Mouse (Mus musculus): ENCODE results near the gene Cry1.

The Cry1 gene

GRCm38 (mm10) chr10:85184964-85185608, at the start of gene Cry1:
Gene Cry1 (minus strand): TSS chr10:85185064.
- peak; percentile 94 to 95 for DNase-seq

- no peak for DNase-seq
Measured at GRCm38 (mm10) chr10:85221771-85222050, 36.8 kb upstream of the Cry1 start.

GRCm38 (mm10) chr10:85220918-85221770, 36.3 kb upstream of the Cry1 start:
- DNase-seq: peak; percentile 42 to 56

GRCm38 (mm10) chr10:85214847-85215246, 30.0 kb upstream of the Cry1 start:
- DNase-seq: no peak

GRCm38 (mm10) chr10:85211673-85212072, 26.8 kb upstream of the Cry1 start:
- no peak for DNase-seq

DNA sequence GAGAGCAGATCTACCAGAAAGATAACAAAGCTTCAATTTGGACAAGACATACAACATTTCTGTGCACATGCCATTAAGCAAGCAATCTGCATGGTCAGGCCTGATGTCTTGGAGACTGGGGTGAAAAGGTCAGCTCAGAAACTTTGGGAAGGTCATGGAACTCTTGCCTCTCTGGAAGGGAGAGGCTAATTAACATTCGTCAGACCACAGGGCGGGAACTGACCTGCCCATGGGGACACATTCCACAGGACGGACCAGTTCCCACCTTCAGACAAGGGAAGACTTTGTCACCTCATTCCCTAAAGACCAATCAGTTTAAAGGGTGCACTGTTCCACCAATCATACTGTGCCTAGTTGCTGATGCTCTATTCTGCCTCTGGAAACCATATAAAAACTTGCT, 25.3 kb upstream of the Cry1 start:
- DNase-seq: no peak

GRCm38 (mm10) chr10:85209119-85209605, 24.3 kb upstream of the Cry1 start:
- no peak for DNase-seq

DNA sequence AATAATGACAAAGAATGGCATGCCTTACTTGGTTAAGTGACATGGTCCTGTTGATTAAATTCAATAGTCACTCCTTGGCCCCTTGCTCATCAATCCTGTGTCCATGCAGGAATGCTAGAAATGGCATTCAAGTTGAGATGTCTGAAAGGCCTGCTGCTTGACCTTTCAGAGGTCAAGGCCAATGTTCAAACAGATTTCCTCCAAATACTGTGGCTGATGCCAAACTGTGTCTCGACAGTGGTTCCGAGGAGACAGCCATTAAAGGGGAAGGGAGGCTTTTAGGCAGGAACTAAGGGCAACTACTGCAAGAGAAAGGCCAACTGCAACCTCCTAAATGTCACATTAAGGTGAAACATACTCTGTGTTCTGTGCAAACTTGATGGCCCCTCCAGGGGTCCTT, 20.5 kb upstream of the Cry1 start:
- no peak for DNase-seq

GRCm38 (mm10) chr10:85204255-85204855, 19.5 kb upstream of the Cry1 start:
- DNase-seq: no peak

DNA sequence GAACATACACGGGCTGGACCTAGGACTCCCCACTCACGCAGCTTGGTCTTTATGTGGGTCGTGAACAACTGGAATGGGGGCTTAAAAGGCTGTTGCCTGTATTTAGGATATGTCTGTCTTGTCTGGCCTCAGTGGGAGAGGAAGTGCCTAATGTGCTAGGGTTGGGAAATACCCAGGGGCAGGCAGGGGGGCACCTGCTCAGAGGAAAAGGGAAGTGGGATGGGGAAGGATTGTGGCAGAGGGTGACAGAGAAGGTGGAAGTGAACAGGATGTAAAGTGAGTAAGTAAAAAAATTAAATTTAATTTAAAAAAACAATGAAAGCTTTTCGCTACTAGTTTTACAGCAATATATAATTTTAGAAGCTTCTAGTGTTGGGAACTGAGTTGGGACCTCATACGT, 9.7 kb upstream of the Cry1 start:
- no peak for DNase-seq

GRCm38 (mm10) chr10:85193321-85193720, 8.5 kb upstream of the Cry1 start:
- no peak for DNase-seq

DNA sequence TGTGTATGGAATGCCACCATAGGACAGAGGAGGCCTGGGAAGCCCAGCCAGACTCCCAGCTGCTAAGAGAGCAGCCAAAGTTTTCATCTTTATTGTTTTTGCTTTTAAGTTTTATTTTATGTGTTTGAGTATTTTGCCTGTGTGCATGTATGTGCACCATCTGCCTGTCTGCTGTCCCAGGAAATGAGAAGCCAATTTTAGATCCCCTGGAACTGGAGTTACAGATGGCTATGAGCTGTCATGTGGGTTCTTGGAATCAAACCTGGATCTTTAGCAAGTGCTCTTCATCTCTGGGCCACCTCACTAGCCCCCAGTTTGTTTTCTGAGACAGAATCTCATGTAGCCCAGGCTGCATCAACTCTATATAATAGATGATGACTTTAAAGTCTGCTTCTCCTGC, 5.8 kb upstream of the Cry1 start:
- no peak for DNase-seq

- no peak for DNase-seq
Measured at GRCm38 (mm10) chr10:85189966-85190365, 5.1 kb upstream of the Cry1 start.

DNA sequence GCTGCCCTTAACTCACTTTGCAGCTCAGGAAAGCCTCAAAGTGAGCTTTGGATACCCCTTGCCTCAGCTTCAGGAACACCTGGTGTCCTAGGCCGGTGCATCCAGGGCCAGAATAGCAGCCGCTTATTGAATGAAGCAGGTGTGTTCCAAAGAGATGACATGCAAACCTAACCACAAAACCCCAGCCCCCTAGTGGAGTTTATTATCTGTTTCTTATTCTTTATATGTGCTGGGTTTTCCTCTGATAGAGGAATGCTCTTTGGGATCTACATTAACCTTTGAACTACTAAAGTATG, 1.6 kb upstream of the Cry1 start:
- peak in 1 of 2 experiments; percentile 25 for DNase-seq

DNA sequence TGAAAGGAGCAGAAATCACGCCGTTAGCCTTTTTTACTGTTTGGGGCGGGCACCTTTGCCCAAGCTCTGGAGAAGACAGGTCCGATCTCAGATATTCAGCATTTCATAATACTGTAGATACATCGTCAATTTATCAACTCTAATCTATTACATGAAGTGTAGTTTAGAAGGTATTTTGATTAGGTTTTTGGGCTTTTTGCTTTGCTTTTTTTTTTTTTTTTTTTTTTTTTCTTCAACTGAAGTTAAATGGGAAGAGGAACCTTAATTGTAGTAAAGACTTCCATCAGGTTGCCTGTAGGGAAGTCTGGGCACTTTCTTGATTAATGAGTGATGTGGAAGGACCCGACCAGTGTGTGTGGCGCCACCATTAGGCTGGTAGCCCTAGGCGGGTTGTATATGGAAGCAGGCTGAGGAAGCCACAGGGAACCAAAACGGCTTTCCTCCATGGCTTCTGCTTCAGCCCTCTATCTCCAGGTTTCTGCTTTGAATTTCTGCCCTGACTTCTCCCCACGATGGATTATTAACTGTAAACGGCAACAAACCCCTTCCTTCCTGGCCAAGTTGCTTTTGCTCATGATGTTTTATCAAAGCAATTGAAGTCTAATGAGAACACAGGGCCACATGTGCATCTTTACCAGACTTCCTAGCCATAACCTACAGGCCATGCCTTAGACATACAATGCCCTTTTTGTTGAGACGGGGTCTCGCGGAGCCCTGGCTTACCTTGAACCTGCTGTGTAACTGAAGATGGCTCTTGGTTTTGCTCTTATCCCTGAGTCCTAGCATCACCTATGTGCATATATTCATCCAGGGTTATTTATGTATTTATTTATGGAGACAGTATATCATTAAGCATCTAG, 1.0 kb upstream of the Cry1 start:
- peak in 1 of 2 experiments; percentile 20 for DNase-seq

DNA sequence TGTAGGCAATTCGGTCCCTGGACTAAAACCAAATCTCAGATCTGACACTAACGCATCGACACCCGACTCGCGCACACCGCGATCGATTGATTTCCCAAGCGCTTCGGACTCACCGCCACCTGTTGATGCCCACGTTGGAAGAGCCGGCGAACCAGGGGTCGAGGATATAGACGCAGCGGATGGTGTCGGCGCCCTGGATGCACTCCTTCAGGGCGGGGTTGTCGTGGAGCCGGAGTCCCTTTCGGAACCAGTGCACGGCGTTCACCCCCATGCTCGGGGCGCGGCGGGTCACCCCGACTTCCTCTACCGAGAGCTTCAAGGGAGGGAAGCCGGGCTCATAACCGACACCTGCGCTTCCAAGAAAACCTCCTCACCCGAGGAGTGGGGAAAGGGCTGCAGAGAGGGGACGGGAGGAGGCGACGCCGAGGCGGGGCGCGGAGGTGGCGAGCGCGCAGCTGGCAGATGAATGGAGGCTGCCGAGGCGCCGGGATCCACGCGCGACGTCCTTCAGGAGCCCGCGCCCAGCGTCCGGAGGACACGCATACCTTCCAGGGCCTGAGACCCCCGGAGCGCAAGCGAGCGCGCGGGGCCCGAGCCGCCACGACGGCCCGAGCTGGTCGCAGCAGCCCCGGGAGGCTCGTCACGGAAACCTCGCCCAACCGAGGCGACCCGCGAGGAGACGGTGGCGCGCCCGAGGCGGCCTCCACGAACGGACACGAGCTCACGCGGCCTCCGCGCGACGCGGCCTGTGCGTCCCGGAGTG, 482 bp downstream of the Cry1 start:
- peak; percentile 47 to 65 for DNase-seq

- DNase-seq: no peak
Measured at GRCm38 (mm10) chr10:85183619-85184018, 1.2 kb downstream of the Cry1 start.

- DNase-seq: no peak
Measured at GRCm38 (mm10) chr10:85182766-85183165, 2.1 kb downstream of the Cry1 start.

- DNase-seq: no peak
Measured at GRCm38 (mm10) chr10:85176640-85177039, 8.2 kb downstream of the Cry1 start.

DNA sequence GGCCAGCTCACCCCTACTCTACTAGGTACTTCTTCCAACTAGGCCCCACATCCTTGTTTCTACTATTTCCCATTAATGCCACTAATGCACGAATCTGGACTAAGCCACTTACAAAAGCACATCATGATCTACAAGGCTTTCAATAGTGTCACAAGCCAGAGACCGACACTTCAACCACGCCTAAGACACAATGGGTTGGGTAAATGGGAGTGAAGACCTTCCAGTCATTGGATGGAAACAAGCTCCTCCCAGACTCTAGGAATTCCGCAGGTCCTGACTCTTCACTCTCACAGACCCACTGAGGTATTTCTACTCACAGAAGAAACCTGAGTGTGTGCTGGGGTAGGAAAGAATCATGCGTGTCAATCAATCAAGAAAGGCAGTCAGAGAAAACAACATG, 19.6 kb downstream of the Cry1 start:
- DNase-seq: no peak

DNA sequence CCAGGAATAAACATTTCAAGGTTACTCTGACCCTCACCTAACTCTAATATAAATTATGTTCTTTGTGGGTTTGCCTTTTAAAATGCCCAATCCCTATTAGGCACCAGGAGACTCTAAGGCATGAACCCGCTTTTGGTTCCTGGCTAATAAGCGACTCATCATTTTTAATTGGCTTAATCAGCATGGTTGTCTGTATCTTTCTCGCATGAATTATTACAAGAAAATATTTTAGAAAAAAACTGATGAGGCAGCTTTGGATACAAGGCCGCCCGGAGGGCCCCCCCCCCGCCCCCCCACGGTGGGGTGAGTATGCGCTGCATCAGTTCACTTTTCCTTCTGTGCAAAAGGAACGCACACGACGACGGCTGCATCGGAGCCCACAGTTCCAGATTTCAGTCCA, 20.1 kb downstream of the Cry1 start:
- no peak for DNase-seq

DNA sequence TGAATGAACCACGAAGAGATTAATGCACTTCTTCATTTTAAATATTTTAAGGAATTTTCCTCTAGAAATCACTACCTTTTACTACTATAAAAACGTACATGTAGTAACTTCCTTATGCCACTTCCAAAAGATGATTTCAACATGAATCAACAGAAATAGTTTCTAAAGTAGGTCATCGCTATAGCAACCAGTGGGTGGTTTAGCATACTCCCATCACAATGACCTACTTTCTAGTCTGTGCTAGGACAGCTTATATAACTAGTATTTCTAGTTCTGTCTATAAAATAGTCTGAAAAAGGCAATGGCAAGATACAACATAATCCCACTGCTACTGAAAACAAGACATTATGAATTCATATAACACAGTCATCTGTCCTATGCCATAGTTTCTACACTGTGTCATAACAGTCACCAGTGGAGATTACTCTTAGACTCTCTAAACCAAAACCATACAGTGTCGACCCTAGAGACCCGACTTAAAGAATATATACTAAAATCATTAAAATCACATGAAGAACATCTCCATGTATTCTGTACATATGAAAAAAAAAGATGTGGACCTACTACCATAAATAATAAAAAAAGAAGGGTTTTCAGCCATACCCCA, 23.0 kb downstream of the Cry1 start:
- DNase-seq: no peak
